Mouse (Mus musculus): ENCODE results near the gene Cd6. TPM values are rescaled to one million over a fixed set of nuclear protein-coding genes. Genes with fewer than 3 reads are reported as not detected.

Gene Cd6
- polyA plus RNA-seq, 1 experiment: 3.5 TPM

DNA sequence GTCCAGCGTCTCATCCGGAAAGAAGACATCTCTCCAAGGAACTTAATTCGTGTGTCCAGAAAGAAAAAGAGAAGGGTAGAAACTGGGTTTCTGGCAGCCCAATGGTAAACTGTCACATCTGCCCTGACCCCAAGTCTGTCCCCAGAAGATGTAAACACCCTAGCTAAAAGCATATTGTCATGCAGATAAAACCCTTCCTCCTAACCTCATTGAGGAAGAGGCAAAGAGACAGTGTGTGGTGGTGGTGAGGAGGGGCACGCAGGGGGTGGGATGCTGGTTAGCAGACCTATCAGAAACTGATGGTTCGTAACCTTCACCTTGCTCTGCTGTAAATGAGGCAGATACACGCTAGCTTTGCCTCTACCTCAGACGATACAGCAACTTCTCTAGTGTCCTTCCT, 8.5 kb downstream of the Cd6 start:
- Histone ChIP-seq H3K4me3 (replicated peaks; ENCODE audit: extremely low read depth, low read depth, low read length) (no peak overlapping the region), H3K4me1 (ENCODE audit: control insufficient read depth, insufficient read depth, low read length) (no peaks in the 10 kb centered on the region)
- no peak for DNase-seq
- TF ChIP-seq CTCF (IDR thresholded peaks at IDR 0.05; ENCODE audit: insufficient read depth, low read length) (no peak), POLR2A (IDR thresholded peaks at IDR 0.05; ENCODE audit: borderline replicate concordance, extremely low read depth, low read depth, low read length) (no peak)
- WGBS: 69% methylated on average over 7 of the region's 7 CpGs

DNA sequence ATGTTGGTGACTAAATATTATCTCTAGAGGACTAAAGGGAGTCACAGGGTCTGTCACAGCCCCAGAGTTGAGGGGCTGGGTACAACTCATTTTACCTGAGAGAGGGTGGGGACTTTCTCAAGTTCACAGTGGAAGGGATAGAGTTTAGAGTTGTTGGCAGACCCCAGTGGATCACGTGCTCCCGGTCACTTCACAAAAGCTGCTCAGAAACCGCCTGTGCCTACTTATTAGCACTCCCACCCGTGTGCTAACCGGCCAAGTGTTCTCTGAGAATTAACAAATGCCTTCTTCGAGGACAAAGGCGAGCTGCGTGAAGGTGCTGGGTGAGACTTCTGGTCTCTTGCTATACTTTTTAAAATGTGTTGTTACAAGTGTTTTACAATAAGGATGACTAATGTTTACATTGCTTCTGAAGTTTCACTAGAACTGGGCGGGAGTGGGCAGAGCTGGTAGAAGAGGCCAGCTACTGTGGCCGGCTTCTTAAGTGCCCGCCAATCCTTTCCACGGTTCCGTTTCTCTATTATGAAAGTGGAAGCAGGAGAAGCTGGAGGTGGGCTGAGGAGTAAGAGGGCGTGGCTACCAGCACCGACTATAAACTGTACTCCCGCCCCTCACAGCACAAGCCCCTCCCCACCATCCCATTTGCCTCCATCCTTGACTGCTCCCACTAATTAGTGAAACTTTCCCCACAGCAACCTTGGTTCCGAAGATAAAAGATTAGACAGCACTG, 11.5 kb downstream of the Cd6 start:
- 23% methylated on average over 17 of the region's 17 CpGs for WGBS
- peak; percentile 26 for DNase-seq

GRCm38 (mm10) chr19:10816462-10816861, 13.4 kb downstream of the Cd6 start:
- no peaks in the 10 kb centered on the region for H3K4me1 ChIP-seq (ENCODE audit: control insufficient read depth, insufficient read depth, low read length)
- H3K4me3 ChIP-seq (replicated peaks; ENCODE audit: extremely low read depth, low read depth, low read length): no peak overlapping the region
- no peak for DNase-seq
- 58% methylated on average over 2 of the region's 2 CpGs for WGBS
- TF ChIP-seq POLR2A (IDR thresholded peaks at IDR 0.05; ENCODE audit: borderline replicate concordance, extremely low read depth, low read depth, low read length) (no peak), CTCF (IDR thresholded peaks at IDR 0.05; ENCODE audit: insufficient read depth, low read length) (no peak)

More for the DNA sequence above, 11.5 kb downstream of the Cd6 start:
- no peak for TF ChIP-seq CTCF (IDR thresholded peaks at IDR 0.05; ENCODE audit: insufficient read depth, low read length)
- TF ChIP-seq POLR2A (IDR thresholded peaks at IDR 0.05; ENCODE audit: borderline replicate concordance, extremely low read depth, low read depth, low read length): no peak
- H3K4me1 ChIP-seq (ENCODE audit: control insufficient read depth, insufficient read depth, low read length): no peaks in the 10 kb centered on the region
- peak overlapping the region; percentile 21 for H3K4me3 ChIP-seq (replicated peaks; ENCODE audit: extremely low read depth, low read depth, low read length)

DNA sequence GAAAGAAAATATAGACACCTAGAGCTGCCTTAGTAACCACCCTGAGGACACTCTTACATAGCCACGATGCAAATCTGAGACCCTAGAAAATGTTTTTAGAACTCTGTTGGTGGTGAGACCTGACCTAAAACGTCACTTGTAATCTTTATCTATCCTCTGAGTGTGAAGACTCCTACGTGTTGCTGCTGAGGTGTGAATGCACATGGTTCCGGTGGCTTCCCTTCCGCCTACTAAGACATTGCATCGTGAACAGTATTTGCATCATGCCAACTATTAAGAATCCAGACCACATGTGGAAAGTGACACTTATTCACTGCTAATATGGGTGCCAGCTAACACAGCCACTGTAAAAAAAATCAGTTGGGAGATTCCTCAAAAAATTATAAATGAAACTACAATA, 14.0 kb downstream of the Cd6 start:
- DNase-seq: no peak
- WGBS: 78% methylated on average over 6 of the region's 6 CpGs
- Histone ChIP-seq H3K4me3 (replicated peaks; ENCODE audit: extremely low read depth, low read depth, low read length) (no peak overlapping the region), H3K4me1 (ENCODE audit: control insufficient read depth, insufficient read depth, low read length) (no peaks in the 10 kb centered on the region)
- no peak for TF ChIP-seq POLR2A (IDR thresholded peaks at IDR 0.05; ENCODE audit: borderline replicate concordance, extremely low read depth, low read depth, low read length)
- no peak for TF ChIP-seq CTCF (IDR thresholded peaks at IDR 0.05; ENCODE audit: insufficient read depth, low read length)

DNA sequence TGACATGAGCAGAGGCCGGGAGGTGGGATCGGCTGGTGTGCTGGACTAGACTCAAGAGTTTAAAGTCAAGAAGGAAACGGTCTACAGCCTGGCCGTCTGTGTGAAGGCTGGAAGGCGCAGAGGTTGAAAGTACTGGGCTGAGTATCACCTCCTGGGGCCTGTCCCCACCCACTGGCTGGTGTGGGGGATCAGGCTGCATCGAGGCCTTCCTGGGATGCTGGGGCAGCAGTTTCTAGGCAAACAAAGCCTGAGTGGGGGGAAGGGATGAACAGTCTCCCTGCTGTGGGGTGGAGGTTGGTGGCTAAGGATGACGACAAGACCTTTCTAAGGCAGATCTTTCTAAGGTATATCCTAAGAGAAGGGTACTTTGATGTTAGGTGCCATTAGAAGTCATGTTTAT, 16.0 kb downstream of the Cd6 start:
- WGBS: 66% methylated on average over 7 of the region's 7 CpGs
- no peak for TF ChIP-seq POLR2A (IDR thresholded peaks at IDR 0.05; ENCODE audit: borderline replicate concordance, extremely low read depth, low read depth, low read length)
- no peak for DNase-seq
- H3K4me3 ChIP-seq (replicated peaks; ENCODE audit: extremely low read depth, low read depth, low read length): no peak overlapping the region
- H3K4me1 ChIP-seq (ENCODE audit: control insufficient read depth, insufficient read depth, low read length): no peaks in the 10 kb centered on the region

- WGBS: 91% methylated on average over 5 of the region's 5 CpGs
- Histone ChIP-seq H3K4me1 (ENCODE audit: control insufficient read depth, insufficient read depth, low read length) (no peaks in the 10 kb centered on the region), H3K4me3 (replicated peaks; ENCODE audit: extremely low read depth, low read depth, low read length) (no peak overlapping the region)
- no peak for DNase-seq
- TF ChIP-seq POLR2A (IDR thresholded peaks at IDR 0.05; ENCODE audit: borderline replicate concordance, extremely low read depth, low read depth, low read length) (no peak), CTCF (IDR thresholded peaks at IDR 0.05; ENCODE audit: insufficient read depth, low read length) (no peak)
Measured at GRCm38 (mm10) chr19:10813039-10813438, 16.8 kb downstream of the Cd6 start.

- H3K4me1 ChIP-seq (ENCODE audit: control insufficient read depth, insufficient read depth, low read length): no peaks in the 10 kb centered on the region
- DNase-seq: no peak
- TF ChIP-seq CTCF (IDR thresholded peaks at IDR 0.05; ENCODE audit: insufficient read depth, low read length): no peak
- TF ChIP-seq POLR2A (IDR thresholded peaks at IDR 0.05; ENCODE audit: borderline replicate concordance, extremely low read depth, low read depth, low read length): no peak
- H3K4me3 ChIP-seq (replicated peaks; ENCODE audit: extremely low read depth, low read depth, low read length): no peak overlapping the region
- WGBS: 68% methylated on average over 6 of the region's 6 CpGs
Measured at GRCm38 (mm10) chr19:10811471-10811870, 18.4 kb downstream of the Cd6 start.

GRCm38 (mm10) chr19:10810176-10810492, 19.7 kb downstream of the Cd6 start:
- TF ChIP-seq CTCF (IDR thresholded peaks at IDR 0.05; ENCODE audit: insufficient read depth, low read length): no peak
- no peak for TF ChIP-seq POLR2A (IDR thresholded peaks at IDR 0.05; ENCODE audit: borderline replicate concordance, extremely low read depth, low read depth, low read length)
- H3K4me3 ChIP-seq (replicated peaks; ENCODE audit: extremely low read depth, low read depth, low read length): no peak overlapping the region
- H3K4me1 ChIP-seq (ENCODE audit: control insufficient read depth, insufficient read depth, low read length): no peaks in the 10 kb centered on the region
- peak; percentile 24 for DNase-seq
- WGBS: 55% methylated on average over 4 of the region's 4 CpGs

GRCm38 (mm10) chr19:10809428-10810175, 20.3 kb downstream of the Cd6 start:
- 61% methylated on average over 11 of the region's 11 CpGs for WGBS
- no peaks in the 10 kb centered on the region for H3K4me1 ChIP-seq (ENCODE audit: control insufficient read depth, insufficient read depth, low read length)
- no peak for TF ChIP-seq POLR2A (IDR thresholded peaks at IDR 0.05; ENCODE audit: borderline replicate concordance, extremely low read depth, low read depth, low read length)
- no peak for TF ChIP-seq CTCF (IDR thresholded peaks at IDR 0.05; ENCODE audit: insufficient read depth, low read length)
- no peak for DNase-seq
- H3K4me3 ChIP-seq (replicated peaks; ENCODE audit: extremely low read depth, low read depth, low read length): no peak overlapping the region

Data from lung, adult 2 months (tissue).